Mouse (Mus musculus) liver, embryonic 12.5 days (tissue): ENCODE measurements around the gene Vhl. TPM values are rescaled to one million over a fixed set of nuclear protein-coding genes. Genes with fewer than 3 reads are reported as not detected.

Experiments used
- ATAC-seq: fragments of 200-750 bp; cut with Nextera tagmentation; 2 replicates; pipeline ENCODE4 v1.8.0; 2017; ENCODE audit warnings: moderate number of reproducible peaks, mild to moderate bottlenecking, moderate library complexity
- H3K27ac ChIP-seq: fragments of 300-500 bp; sonication (generic); 2 replicates; pipeline ENCODE4 v1.5.1; 2016; ENCODE audit warnings: mild to moderate bottlenecking
- H3K27me3 ChIP-seq: fragments of 300-500 bp; sonication (generic); replicated peaks from 2 replicates; pipeline ENCODE4 v1.6.1; 2016; ENCODE audit warnings: mild to moderate bottlenecking, moderate library complexity
- H3K36me3 ChIP-seq: fragments of 300-500 bp; sonication (generic); 2 replicates; pipeline ENCODE4 v1.6.1; 2016; ENCODE audit warnings: mild to moderate bottlenecking, moderate library complexity
- H3K4me1 ChIP-seq: fragments of 300-500 bp; sonication (generic); 2 replicates; pipeline ENCODE4 v1.6.1; 2016
- H3K4me2 ChIP-seq: fragments of 300-500 bp; sonication (generic); 2 replicates; pipeline ENCODE4 v1.6.1; 2016; ENCODE audit warnings: mild to moderate bottlenecking, moderate library complexity
- H3K4me3 ChIP-seq: fragments of 300-500 bp; sonication (generic); 2 replicates; pipeline ENCODE4 v1.5.1; 2016; ENCODE audit warnings: mild to moderate bottlenecking, moderate library complexity
- H3K9ac ChIP-seq: fragments of 300-500 bp; sonication (generic); 2 replicates; pipeline ENCODE4 v1.6.1; 2016; ENCODE audit warnings: mild to moderate bottlenecking, moderate library complexity
- H3K9me3 ChIP-seq: fragments of 300-500 bp; sonication (generic); replicated peaks from 2 replicates; pipeline ENCODE4 v1.6.1; 2016; ENCODE audit warnings: mild to moderate bottlenecking, moderate library complexity
- WGBS: fragments of 180-500 bp; shearing (Covaris S2); methylation state at CpG from one replicate; pipeline ENCODE4 v1.1.7; 2016; ENCODE audit not compliant: insufficient replicate concordance; 5-methylcytosine and 5-hydroxymethylcytosine counted together
- polyA plus RNA-seq: library from polyadenylated mRNA; unstranded; fragments of >200 nt; fragmentation: Nextera tagmentation; extraction: Ambion mirVana; gene quantifications from 2 replicates; pipeline ENCODE4 v1.2.1, GENCODE M21; 2016

Vhl gene
- polyA plus RNA-seq, 1 experiment from 2014 or later = 14.8 TPM

- Histone ChIP-seq H3K36me3 (0 out of 2 replicates have a peak, but pooled peaks cover 1% of the 10 kb centered on the region), H3K9ac (peak within 1 kb of the TSS; percentile 79), H3K9me3 (no peaks in the 10 kb centered on the region), H3K27me3 (no peaks in the 10 kb centered on the region), H3K4me3 (peak within 1 kb of the TSS; percentile 63), H3K4me1 (peaks cover 45% of the 10 kb centered on the region), H3K4me2 (peak within 1 kb of the TSS; percentile 80), H3K27ac (peak within 1 kb of the TSS; percentile 76)
- ATAC-seq = peak; percentile 94
- 5% methylated on average over 37 of the region's 37 CpGs for WGBS
Observed at GRCm38 (mm10) chr6:113638302-113639040, 14.7 kb downstream of the Vhl start, which contains the start of gene Irak2. Gene Irak2 (plus strand): TSS chr6:113638467.

- Histone ChIP-seq H3K4me1 (peaks cover 45% of the 10 kb centered on the region), H3K27me3 (no peaks in the 10 kb centered on the region), H3K36me3 (no peaks in the 10 kb centered on the region), H3K27ac (peak overlapping the region; percentile 76; the same call in 1 of the 2 replicates), H3K4me2 (peak overlapping the region; percentile 80), H3K4me3 (peak overlapping the region; percentile 63), H3K9me3 (no peaks in the 10 kb centered on the region), H3K9ac (peak overlapping the region; percentile 79; the same call in 1 of the 2 replicates)
- WGBS = 79% methylated on average over 4 of the region's 4 CpGs
- no peak for ATAC-seq
Observed at GRCm38 (mm10) chr6:113639201-113639600, 15.4 kb downstream of the Vhl start.

- 76% methylated on average over 8 of the region's 8 CpGs for WGBS
Observed at GRCm38 (mm10) chr6:113642605-113643004, 18.8 kb downstream of the Vhl start.

GRCm38 (mm10) chr6:113643021-113643420 is 19.3 kb downstream of the Vhl start:
- 76% methylated on average over 4 of the region's 4 CpGs for WGBS
- no peak overlapping the region for H3K9ac ChIP-seq
- ATAC-seq = no peak

More at GRCm38 (mm10) chr6:113642605-113643004, 18.8 kb downstream of the Vhl start:
- no peaks in the 10 kb centered on the region for H3K27me3 ChIP-seq
- H3K9ac ChIP-seq = no peak overlapping the region
- no peaks in the 10 kb centered on the region for H3K9me3 ChIP-seq
- H3K4me3 ChIP-seq = no peak overlapping the region
- H3K4me1 ChIP-seq = peaks cover 36% of the 10 kb centered on the region
- no peak overlapping the region for H3K27ac ChIP-seq
- H3K4me2 ChIP-seq = no peak overlapping the region
- 0 out of 2 replicates have a peak, but pooled peaks cover 2% of the 10 kb centered on the region for H3K36me3 ChIP-seq
- ATAC-seq = no peak

GRCm38 (mm10) chr6:113643967-113644366 is 20.2 kb downstream of the Vhl start:
- Histone ChIP-seq H3K36me3 (0 out of 2 replicates have a peak, but pooled peaks cover 12% of the 10 kb centered on the region), H3K27me3 (no peaks in the 10 kb centered on the region), H3K4me3 (no peak overlapping the region), H3K9ac (no peak overlapping the region), H3K4me1 (peaks cover 37% of the 10 kb centered on the region), H3K27ac (0 out of 2 replicates have a peak overlapping the region, but pooled peaks have one; percentile 12), H3K9me3 (no peaks in the 10 kb centered on the region), H3K4me2 (no peak overlapping the region)
- whole genome bisulfite sequencing = 69% methylated on average over 2 of the region's 2 CpGs
- ATAC-seq = no peak

More at GRCm38 (mm10) chr6:113643021-113643420, 19.3 kb downstream of the Vhl start:
- H3K4me3 ChIP-seq = no peak overlapping the region
- H3K27me3 ChIP-seq = no peaks in the 10 kb centered on the region
- H3K9me3 ChIP-seq = no peaks in the 10 kb centered on the region
- no peak overlapping the region for H3K27ac ChIP-seq
- 0 out of 2 replicates have a peak, but pooled peaks cover 6% of the 10 kb centered on the region for H3K36me3 ChIP-seq
- peaks cover 36% of the 10 kb centered on the region for H3K4me1 ChIP-seq
- no peak overlapping the region for H3K4me2 ChIP-seq

GRCm38 (mm10) chr6:113644808-113645207 is 21.0 kb downstream of the Vhl start:
- H3K9me3 ChIP-seq = no peaks in the 10 kb centered on the region
- no peak for ATAC-seq
- WGBS = 52% methylated on average over 8 of the region's 8 CpGs

GRCm38 (mm10) chr6:113649346-113650196 is 25.8 kb downstream of the Vhl start:
- H3K9ac ChIP-seq = no peak overlapping the region
- ATAC-seq = no peak
- no peaks in the 10 kb centered on the region for H3K27me3 ChIP-seq
- H3K4me1 ChIP-seq = peaks cover 42% of the 10 kb centered on the region
- no peak overlapping the region for H3K4me2 ChIP-seq
- WGBS = 70% methylated on average over 7 of the region's 7 CpGs
- 0 out of 2 replicates have a peak, but pooled peaks cover 16% of the 10 kb centered on the region for H3K36me3 ChIP-seq
- H3K9me3 ChIP-seq = no peaks in the 10 kb centered on the region
- H3K4me3 ChIP-seq = no peak overlapping the region
- H3K27ac ChIP-seq = peak overlapping the region; percentile 20; the same call in 1 of the 2 replicates

More at GRCm38 (mm10) chr6:113644808-113645207, 21.0 kb downstream of the Vhl start:
- H3K9ac ChIP-seq = no peak overlapping the region
- H3K36me3 ChIP-seq = 0 out of 2 replicates have a peak, but pooled peaks cover 12% of the 10 kb centered on the region
- H3K4me2 ChIP-seq = no peak overlapping the region
- H3K4me1 ChIP-seq = peaks cover 36% of the 10 kb centered on the region
- H3K4me3 ChIP-seq = no peak overlapping the region
- no peak overlapping the region for H3K27ac ChIP-seq
- H3K27me3 ChIP-seq = no peaks in the 10 kb centered on the region

GRCm38 (mm10) chr6:113650197-113650640 is 26.5 kb downstream of the Vhl start:
- no peak for ATAC-seq
- H3K36me3 ChIP-seq = 0 out of 2 replicates have a peak, but pooled peaks cover 16% of the 10 kb centered on the region
- no peaks in the 10 kb centered on the region for H3K27me3 ChIP-seq
- H3K9me3 ChIP-seq = no peaks in the 10 kb centered on the region
- H3K4me2 ChIP-seq = no peak overlapping the region
- no peak overlapping the region for H3K9ac ChIP-seq
- 45% methylated on average over 4 of the region's 4 CpGs for WGBS
- peaks cover 48% of the 10 kb centered on the region for H3K4me1 ChIP-seq
- no peak overlapping the region for H3K4me3 ChIP-seq
- H3K27ac ChIP-seq = peak overlapping the region; percentile 20; the same call in 1 of the 2 replicates

- peak overlapping the region; percentile 15; the same call in 1 of the 2 replicates for H3K27ac ChIP-seq
- 0 out of 2 replicates have a peak, but pooled peaks cover 16% of the 10 kb centered on the region for H3K36me3 ChIP-seq
- peak; percentile 75 for ATAC-seq
- no peak overlapping the region for H3K4me3 ChIP-seq
- no peaks in the 10 kb centered on the region for H3K9me3 ChIP-seq
- H3K27me3 ChIP-seq = no peaks in the 10 kb centered on the region
- H3K4me1 ChIP-seq = peaks cover 48% of the 10 kb centered on the region
- 43% methylated on average over 3 of the region's 3 CpGs for WGBS
- H3K4me2 ChIP-seq = peak overlapping the region; percentile 22
- peak overlapping the region; percentile 40; the same call in 1 of the 2 replicates for H3K9ac ChIP-seq
Observed at GRCm38 (mm10) chr6:113651626-113652025, 27.9 kb downstream of the Vhl start.

GRCm38 (mm10) chr6:113653551-113653950 is 29.8 kb downstream of the Vhl start:
- no peak overlapping the region for H3K4me2 ChIP-seq
- H3K4me1 ChIP-seq = peaks cover 45% of the 10 kb centered on the region
- no peaks in the 10 kb centered on the region for H3K27me3 ChIP-seq
- H3K36me3 ChIP-seq = 0 out of 2 replicates have a peak, but pooled peaks cover 4% of the 10 kb centered on the region
- H3K4me3 ChIP-seq = no peak overlapping the region
- 80% methylated on average over 7 of the region's 7 CpGs for WGBS
- H3K27ac ChIP-seq = no peak overlapping the region
- ATAC-seq = no peak
- no peak overlapping the region for H3K9ac ChIP-seq
- H3K9me3 ChIP-seq = no peaks in the 10 kb centered on the region

- Histone ChIP-seq H3K9ac (no peak overlapping the region), H3K4me1 (peaks cover 41% of the 10 kb centered on the region), H3K4me3 (no peak overlapping the region), H3K9me3 (no peaks in the 10 kb centered on the region), H3K27ac (no peak overlapping the region), H3K4me2 (no peak overlapping the region), H3K27me3 (no peaks in the 10 kb centered on the region), H3K36me3 (0 out of 2 replicates have a peak, but pooled peaks cover 4% of the 10 kb centered on the region)
- WGBS = 33% methylated on average over 8 of the region's 8 CpGs
- ATAC-seq = no peak
Observed at GRCm38 (mm10) chr6:113654102-113654501, 30.3 kb downstream of the Vhl start.
